9 mouse cellular contexts compared by ENCODE assay signal in the genomic region with DNA sequence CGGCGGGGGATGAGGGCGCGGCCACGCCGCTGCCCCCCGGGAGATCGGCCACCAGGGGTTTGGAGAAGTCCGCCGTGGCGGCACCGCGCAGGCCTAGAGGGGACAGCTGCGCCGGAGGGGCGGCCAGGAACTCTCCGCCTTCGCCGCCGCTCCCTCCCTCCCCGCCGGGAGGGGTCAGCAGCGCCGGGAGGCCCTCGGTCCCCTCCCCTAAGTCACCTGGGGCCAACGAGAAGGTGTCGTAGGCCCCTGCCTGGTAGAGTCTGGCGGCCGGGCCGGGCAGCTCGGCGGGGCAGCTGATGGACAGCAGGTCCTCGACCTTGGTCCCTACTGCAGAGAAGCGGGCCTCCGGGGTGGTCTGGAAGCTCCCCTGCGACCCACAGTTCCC. TPM values are rescaled to one million over a fixed set of nuclear protein-coding genes. Genes with fewer than 3 reads are reported as not detected.
DNase-seq lines count a peak whose midpoint lies in the region; ATAC-seq lines count a peak whose summit lies in the region.
"Had no signal": no experiment of that assay in that cellular context is flagged by ENCODE, and none has a peak within 500 bp of the region (broad histone marks: within the 10 kb centered on the region; RNA-seq: fewer than 3 reads in every experiment).

No protein-coding gene starts in this region.

- no peak overlapping the region for H3K27ac ChIP-seq in kidney, embryonic 16.5 days (ENCODE audit: low read length)
- no peak overlapping the region for H3K27ac ChIP-seq in embryonic facial prominence, embryonic 12.5 days
- H3K27ac ChIP-seq in hindbrain, embryonic 12.5 days: no peak overlapping the region
- H3K27ac ChIP-seq in midbrain, embryonic 14.5 days (replicated peaks; ENCODE audit: low read depth, low read length): no peak overlapping the region

- no peak for DNase-seq in kidney, postnatal 25 days
- no peak for DNase-seq in midbrain, embryonic 14.5 days
- DNase-seq in Muller cell, postnatal 12 days (ENCODE audit: inconsistent ontology term): no peak
- DNase-seq in c-Kit-positive CD71-positive TER-119-positive erythroid progenitor cells, embryonic 14.5 days (ENCODE audit: low spot score): no peak
- DNase-seq in kidney, adult 11 months: no peak

- peak overlapping the region; percentile 47 for H3K4me2 ChIP-seq in kidney, embryonic 16.5 days (replicated peaks; ENCODE audit: low read depth, low read length)
- H3K4me2 ChIP-seq in embryonic facial prominence, embryonic 12.5 days (replicated peaks): peak overlapping the region; percentile 76
- H3K4me2 ChIP-seq in hindbrain, embryonic 12.5 days (replicated peaks): peak overlapping the region; percentile 84
- H3K4me2 ChIP-seq in midbrain, embryonic 14.5 days (ENCODE audit: low read length): peak overlapping the region; percentile 79

- H3K4me1 ChIP-seq in kidney, embryonic 16.5 days (ENCODE audit: insufficient read depth, low read length): peaks cover 24% of the 10 kb centered on the region
- peaks cover 29% of the 10 kb centered on the region for H3K4me1 ChIP-seq in embryonic facial prominence, embryonic 12.5 days
- H3K4me1 ChIP-seq in hindbrain, embryonic 12.5 days: peaks cover 27% of the 10 kb centered on the region
- H3K4me1 ChIP-seq in midbrain, embryonic 14.5 days (ENCODE audit: control insufficient read depth, insufficient read depth, low read length): 0 out of 2 replicates have a peak, but pooled peaks cover 10% of the 10 kb centered on the region

- H3K9ac ChIP-seq in kidney, embryonic 16.5 days (replicated peaks; ENCODE audit: low read length): no peak overlapping the region
- peak overlapping the region; percentile 24; the same call in 1 of the 2 replicates for H3K9ac ChIP-seq in embryonic facial prominence, embryonic 12.5 days
- no peak overlapping the region for H3K9ac ChIP-seq in hindbrain, embryonic 12.5 days
- H3K9ac ChIP-seq in midbrain, embryonic 14.5 days (replicated peaks; ENCODE audit: low read length): no peak overlapping the region; the same call in 1 of the 2 replicates

- ATAC-seq in kidney, embryonic 16.5 days (ENCODE audit: low FRiP score, low TSS enrichment): no peak
- no peak for ATAC-seq in embryonic facial prominence, embryonic 12.5 days (ENCODE audit: insufficient number of reproducible peaks, insufficient read depth, low FRiP score, low TSS enrichment)
- no peak for ATAC-seq in hindbrain, embryonic 12.5 days (ENCODE audit: low FRiP score)
- no peak for ATAC-seq in midbrain, embryonic 14.5 days (ENCODE audit: low FRiP score, low TSS enrichment)

- peak overlapping the region; percentile 52 for H3K4me3 ChIP-seq in kidney, embryonic 16.5 days (ENCODE audit: low read length)
- peak overlapping the region; percentile 44 for H3K4me3 ChIP-seq in embryonic facial prominence, embryonic 12.5 days
- peak overlapping the region; percentile 46 for H3K4me3 ChIP-seq in hindbrain, embryonic 12.5 days
- peak overlapping the region; percentile 35 for H3K4me3 ChIP-seq in midbrain, embryonic 14.5 days (replicated peaks; ENCODE audit: low read depth, low read length)

- no peaks in the 10 kb centered on the region for H3K9me3 ChIP-seq in kidney, embryonic 16.5 days (ENCODE audit: low read length)
- no peaks in the 10 kb centered on the region for H3K9me3 ChIP-seq in embryonic facial prominence, embryonic 12.5 days
- H3K9me3 ChIP-seq in hindbrain, embryonic 12.5 days (replicated peaks): no peaks in the 10 kb centered on the region
- no peaks in the 10 kb centered on the region for H3K9me3 ChIP-seq in midbrain, embryonic 14.5 days (ENCODE audit: control insufficient read depth, low read length)

- peaks cover 68% of the 10 kb centered on the region for H3K27me3 ChIP-seq in kidney, embryonic 16.5 days (ENCODE audit: insufficient read depth, low read length)
- H3K27me3 ChIP-seq in embryonic facial prominence, embryonic 12.5 days: peaks cover 90% of the 10 kb centered on the region
- peaks cover 83% of the 10 kb centered on the region for H3K27me3 ChIP-seq in hindbrain, embryonic 12.5 days
- H3K27me3 ChIP-seq in midbrain, embryonic 14.5 days (ENCODE audit: control insufficient read depth, insufficient read depth, low read length): peaks cover 75% of the 10 kb centered on the region

- WGBS in kidney, embryonic 16.5 days: under 1% methylated on average over 36 of the region's 36 CpGs
- 2% methylated on average over 32 of the region's 36 CpGs for WGBS in embryonic facial prominence, embryonic 12.5 days
- 0% methylated on average over 30 of the region's 36 CpGs for WGBS in hindbrain, embryonic 12.5 days
- 1% methylated on average over 35 of the region's 36 CpGs for WGBS in midbrain, embryonic 14.5 days

- no peaks in the 10 kb centered on the region for H3K36me3 ChIP-seq in kidney, embryonic 16.5 days (ENCODE audit: insufficient read depth, low read length)
- no peaks in the 10 kb centered on the region for H3K36me3 ChIP-seq in embryonic facial prominence, embryonic 12.5 days
- no peaks in the 10 kb centered on the region for H3K36me3 ChIP-seq in hindbrain, embryonic 12.5 days
- no peaks in the 10 kb centered on the region for H3K36me3 ChIP-seq in midbrain, embryonic 14.5 days (ENCODE audit: control insufficient read depth, insufficient read depth, low read length)

RNA-seq across cellular contexts. Expression of gene Egr4, which starts 1.3 kb away (rescaled TPM):
- polyA plus RNA-seq in kidney, embryonic 16.5 days (2015; fragmentation: Nextera tagmentation; extraction: Ambion mirVana): 0.07 TPM in 1 of 2 replicates, not detected in the other
- not detected in 2 replicates for polyA plus RNA-seq in embryonic facial prominence, embryonic 12.5 days (2016; fragmentation: Nextera tagmentation; extraction: Ambion mirVana)
- polyA plus RNA-seq in hindbrain, embryonic 12.5 days (2016; fragmentation: Nextera tagmentation; extraction: Ambion mirVana): not detected in 2 replicates
- polyA plus RNA-seq in midbrain, embryonic 14.5 days (2014; fragmentation: Nextera tagmentation; extraction: Ambion mirVana): not detected in 2 replicates
- polyA plus RNA-seq: large intestine, adult 2 months had no signal

RNA-seq across cellular contexts. Expression of gene Fbxo41, which starts 9.3 kb away (rescaled TPM):
- 0.08 and 0.09 TPM in 2 replicates for polyA plus RNA-seq in kidney, embryonic 16.5 days (2015; fragmentation: Nextera tagmentation; extraction: Ambion mirVana)
- 0.82 and 0.83 TPM in 2 replicates for polyA plus RNA-seq in embryonic facial prominence, embryonic 12.5 days (2016; fragmentation: Nextera tagmentation; extraction: Ambion mirVana)
- polyA plus RNA-seq in hindbrain, embryonic 12.5 days (2016; fragmentation: Nextera tagmentation; extraction: Ambion mirVana): 3.1 TPM in 2 replicates
- polyA plus RNA-seq in midbrain, embryonic 14.5 days (2014; fragmentation: Nextera tagmentation; extraction: Ambion mirVana): 10.1 and 11.4 TPM in 2 replicates
